Mouse (Mus musculus) thymus, adult 2 months (tissue): Measurements from ENCODE around the gene Oas1h. TPM values are rescaled to one million over a fixed set of nuclear protein-coding genes. Genes with fewer than 3 reads are reported as not detected.
A peak's percentile ranks its signal among the peaks of the same experiment; 100 is the strongest.
"Not testable (repeated sequence)": the region's sequence is repeated elsewhere in the genome, so short reads cannot be mapped to it uniquely, and the experiment has no call there.

Experiments
- DNase-seq: peaks from one replicate; pipeline ENCODE4 v3.0.0; 2021
- H3K27ac ChIP-seq: fragments of 200-500 bp; 2 replicates; pipeline ENCODE4 v1.5.1; 2012; ENCODE audit warnings: low read length, control low read depth; ENCODE audit not compliant: control insufficient read depth, insufficient read depth
- H3K27me3 ChIP-seq: fragments of 200-500 bp; 2 replicates; pipeline ENCODE4 v1.6.1; 2012; ENCODE audit warnings: mild to moderate bottlenecking, low read length, moderate library complexity, mixed read lengths; ENCODE audit not compliant: control insufficient read depth, insufficient read depth
- H3K36me3 ChIP-seq: fragments of 200-500 bp; 2 replicates; pipeline ENCODE4 v1.6.1; 2012; ENCODE audit warnings: mild to moderate bottlenecking, low read length, moderate library complexity; ENCODE audit not compliant: control insufficient read depth, insufficient read depth
- H3K4me1 ChIP-seq: fragments of 200-500 bp; replicated peaks from 2 replicates; pipeline ENCODE4 v1.6.1; 2012; ENCODE audit warnings: low read length; ENCODE audit not compliant: control insufficient read depth, insufficient read depth
- H3K4me3 ChIP-seq: fragments of 200-500 bp; 2 replicates; pipeline ENCODE4 v1.5.1; 2012; ENCODE audit warnings: mild to moderate bottlenecking, low read length, control low read depth, moderate library complexity; ENCODE audit not compliant: control insufficient read depth, insufficient read depth
- CTCF ChIP-seq: fragments of 200-500 bp; IDR thresholded peaks from 2 replicates; pipeline ENCODE4 v1.5.1; 2012; ENCODE audit warnings: mild to moderate bottlenecking, control low read depth, low read length, moderate library complexity, borderline replicate concordance; ENCODE audit not compliant: control insufficient read depth, poor library complexity, insufficient read depth; ENCODE audit errors: extremely low read depth
- POLR2A ChIP-seq: fragments of 200-500 bp; IDR thresholded peaks from 2 replicates; pipeline ENCODE4 v1.6.1; 2012; ENCODE audit warnings: mild to moderate bottlenecking, low read length, control low read depth, moderate library complexity; ENCODE audit not compliant: control insufficient read depth, poor library complexity, insufficient read depth; ENCODE audit errors: extremely low read depth
- WGBS: fragments of 180-500 bp; shearing (Covaris S2); methylation state at CpG from one replicate; pipeline ENCODE4 v1.1.7; 2018; 5-methylcytosine and 5-hydroxymethylcytosine counted together
- polyA plus RNA-seq: library from polyadenylated mRNA; depleted of rRNA; stranded (reverse); fragments of >200 nt; gene quantifications from 2 replicates; pipeline ENCODE4 v1.2.3, GENCODE M21; 2012

The Oas1h gene
- polyA plus RNA-seq, 1 experiment: 0.73 TPM

DNA sequence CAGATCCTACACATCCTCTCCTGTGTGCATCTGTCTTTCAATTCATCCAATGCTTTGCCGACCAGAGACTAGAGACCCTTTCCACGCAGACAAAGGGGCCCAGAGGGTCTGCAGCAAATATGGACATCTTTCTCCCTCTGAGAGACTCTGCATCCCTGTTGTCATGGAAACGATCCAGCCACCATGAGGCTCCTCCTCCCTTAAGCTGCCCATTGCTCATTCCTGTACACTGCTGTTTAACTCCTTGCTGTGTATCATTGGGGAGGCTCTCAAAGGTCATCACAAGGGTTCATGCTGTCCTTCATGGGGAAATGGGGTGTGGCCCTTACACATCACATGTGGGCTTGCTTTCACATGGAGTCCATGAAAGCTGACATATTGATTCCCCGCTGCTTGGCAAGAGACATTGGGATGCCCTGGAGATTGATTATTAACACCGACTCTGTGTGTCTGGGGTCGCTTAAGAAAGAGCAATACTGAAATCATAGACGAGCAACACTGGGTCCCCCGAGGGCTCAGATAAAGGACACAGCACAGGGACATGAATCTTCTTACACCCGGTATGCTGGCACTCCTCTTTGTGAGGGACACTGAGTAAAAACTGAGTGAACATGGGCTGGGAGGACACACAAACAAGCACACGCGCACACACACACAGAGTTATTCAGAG is 34.1 kb downstream of the Oas1h start:
- TF ChIP-seq CTCF: no peak
- TF ChIP-seq POLR2A: no peak
- Histone ChIP-seq H3K4me3 (no peak overlapping the region), H3K27ac (no peak overlapping the region), H3K4me1 (no peaks in the 10 kb centered on the region), H3K36me3 (no peaks in the 10 kb centered on the region), H3K27me3 (no peaks in the 10 kb centered on the region)
- no peak for DNase-seq
- 95% methylated on average over 11 of the region's 11 CpGs for WGBS

DNA sequence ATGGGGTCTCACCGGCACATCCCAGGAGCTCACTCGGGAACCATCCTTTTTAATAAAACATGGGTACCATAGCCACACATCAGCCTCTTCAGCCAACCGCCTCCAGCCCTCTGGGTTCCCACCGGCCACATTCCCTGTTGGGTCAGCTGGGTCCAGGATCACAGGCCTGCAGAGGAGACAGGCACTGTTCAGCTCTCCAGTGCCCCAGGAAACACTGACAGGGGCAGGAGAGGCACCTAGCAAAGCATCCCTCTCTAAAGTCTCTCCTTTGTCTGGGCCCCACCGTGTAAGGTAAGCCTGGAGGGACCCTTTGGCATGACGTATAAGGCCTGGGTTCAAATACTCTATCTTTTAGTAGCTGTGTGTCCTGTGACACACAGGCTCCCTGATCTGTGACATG is 37.1 kb downstream of the Oas1h start:
- TF ChIP-seq CTCF: no peak
- no peaks in the 10 kb centered on the region for H3K4me1 ChIP-seq
- no peak overlapping the region for H3K27ac ChIP-seq
- WGBS: 96% methylated on average over 6 of the region's 6 CpGs
- no peak overlapping the region for H3K4me3 ChIP-seq
- H3K27me3 ChIP-seq: no peaks in the 10 kb centered on the region
- H3K36me3 ChIP-seq: no peaks in the 10 kb centered on the region
- DNase-seq: no peak

DNA sequence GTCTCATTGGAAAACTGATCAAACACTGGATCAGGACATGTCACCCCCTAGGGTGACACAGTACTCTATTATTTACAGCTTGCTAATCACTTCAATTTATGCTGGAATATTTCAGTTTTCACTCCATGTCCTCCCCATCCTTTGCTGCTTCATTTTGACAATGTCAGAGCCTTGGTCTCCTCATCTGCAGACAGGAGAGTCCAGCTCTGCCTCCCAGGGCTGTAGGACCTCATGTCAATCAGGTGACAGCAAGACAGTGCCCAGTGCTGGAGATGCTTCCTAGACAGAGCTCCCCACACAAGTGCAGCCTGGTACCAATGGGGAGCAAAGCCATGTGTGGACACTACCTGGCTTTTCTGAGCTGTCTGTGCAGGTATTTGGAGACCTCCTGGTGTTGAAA is 37.5 kb downstream of the Oas1h start:
- no peaks in the 10 kb centered on the region for H3K36me3 ChIP-seq
- DNase-seq: no peak
- H3K4me3 ChIP-seq: no peak overlapping the region
- no peak for TF ChIP-seq CTCF
- no peak for TF ChIP-seq POLR2A
- H3K27me3 ChIP-seq: no peaks in the 10 kb centered on the region
- H3K27ac ChIP-seq: no peak overlapping the region
- H3K4me1 ChIP-seq: no peaks in the 10 kb centered on the region

DNA sequence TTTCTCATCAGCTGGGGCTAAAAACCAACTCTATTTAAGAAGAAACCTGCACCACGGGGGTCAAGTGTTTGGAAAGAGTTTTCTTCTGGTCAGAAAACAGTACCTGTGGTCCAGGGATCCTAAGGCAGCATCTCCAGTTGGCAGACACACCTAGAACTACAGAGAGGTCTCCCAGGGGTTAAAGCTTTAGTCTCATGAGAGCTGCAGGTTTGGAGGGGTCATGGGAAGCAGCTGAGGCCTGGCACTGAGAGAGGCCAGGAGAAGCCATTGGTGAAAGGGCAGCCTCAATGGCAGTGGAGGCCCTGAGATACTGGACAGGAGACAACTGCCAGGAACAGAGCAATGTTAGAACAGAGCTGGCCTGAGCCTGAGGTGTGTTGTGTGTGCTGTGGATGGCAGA is 39.4 kb downstream of the Oas1h start:
- H3K4me1 ChIP-seq: no peaks in the 10 kb centered on the region
- WGBS: 89% methylated on average over 1 of the region's 1 CpGs
- TF ChIP-seq CTCF: no peak
- TF ChIP-seq POLR2A: no peak
- H3K4me3 ChIP-seq: no peak overlapping the region
- no peaks in the 10 kb centered on the region for H3K36me3 ChIP-seq
- no peak overlapping the region for H3K27ac ChIP-seq
- no peaks in the 10 kb centered on the region for H3K27me3 ChIP-seq
- no peak for DNase-seq

DNA sequence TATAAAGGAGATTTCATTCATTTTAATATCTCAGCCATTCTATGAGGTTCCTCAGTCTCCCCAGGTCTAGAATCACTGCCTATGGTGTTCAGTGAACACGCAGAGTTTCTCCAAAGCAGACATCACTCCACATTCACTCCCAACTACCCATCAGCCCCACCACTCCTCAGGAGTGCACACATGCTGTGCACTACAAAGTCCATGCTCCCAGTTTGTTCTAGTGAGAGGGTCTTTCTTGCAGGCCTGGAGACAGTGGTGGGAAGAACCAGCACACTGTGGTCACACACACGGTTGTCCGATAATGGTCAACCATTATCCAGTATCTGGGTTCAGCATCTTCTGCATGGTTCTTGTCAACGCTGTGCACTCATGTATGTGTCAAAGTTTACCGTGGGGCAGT is 40.8 kb downstream of the Oas1h start:
- Histone ChIP-seq H3K36me3 (no peaks in the 10 kb centered on the region), H3K27ac (no peak overlapping the region), H3K4me1 (no peaks in the 10 kb centered on the region), H3K27me3 (no peaks in the 10 kb centered on the region), H3K4me3 (no peak overlapping the region)
- DNase-seq: no peak
- TF ChIP-seq POLR2A (no peak), CTCF (no peak)
- WGBS: 96% methylated on average over 5 of the region's 5 CpGs

DNA sequence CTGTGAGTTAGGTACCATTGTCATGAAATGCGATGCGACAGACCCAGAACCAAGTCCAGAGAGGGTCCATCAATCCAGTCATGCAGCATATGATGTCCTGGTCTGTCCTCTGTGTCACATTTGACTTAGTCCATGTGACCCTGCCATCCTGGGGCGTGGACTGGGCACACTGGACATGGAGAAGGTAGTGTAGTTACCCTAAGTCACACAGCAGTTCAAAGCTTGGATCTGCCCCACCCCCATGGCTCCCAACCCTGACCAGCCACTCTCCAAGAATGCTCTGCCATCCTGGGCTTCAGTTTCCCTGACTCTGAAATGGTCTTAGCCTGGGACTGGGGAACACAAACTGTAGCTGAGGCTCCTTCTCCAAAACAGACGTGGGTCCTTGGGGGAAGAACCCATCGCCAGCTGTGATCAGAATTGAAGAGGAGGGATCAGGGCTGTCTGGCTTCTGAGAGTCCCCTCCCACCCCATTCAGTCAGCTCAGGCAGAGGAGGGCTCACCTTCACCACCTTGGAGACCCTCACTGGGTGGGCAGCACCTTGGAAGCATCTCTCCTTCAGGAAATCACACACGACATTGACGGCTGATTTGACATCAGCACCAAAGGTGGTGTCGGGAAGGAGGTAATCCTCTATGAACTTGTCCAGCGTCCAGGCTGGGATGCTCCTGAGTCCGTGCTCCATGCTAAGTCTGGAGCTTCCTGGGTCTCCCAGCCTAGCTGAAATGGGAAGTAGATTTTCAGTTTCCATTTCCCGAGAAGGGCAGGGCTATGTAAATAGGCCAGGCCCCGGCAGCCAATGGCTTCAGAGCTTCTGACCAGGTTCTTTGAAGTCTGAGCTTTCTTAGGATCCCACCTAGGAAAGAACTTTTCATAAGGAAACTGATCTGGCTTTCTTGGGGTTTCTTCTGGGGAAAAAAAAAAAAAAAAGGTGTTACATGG is 45.8 kb downstream of the Oas1h start, which contains the start of gene Oas1a:
TSS of gene Oas1a (minus strand) at position 731 of the 943 bp plus-strand sequence.
- not testable (repeated sequence) for DNase-seq, H3K27me3 ChIP-seq, H3K27ac ChIP-seq, H3K36me3 ChIP-seq, H3K4me1 ChIP-seq
- peak within 1 kb of the TSS; percentile 32 for H3K4me3 ChIP-seq
- WGBS: 26% methylated on average over 10 of the region's 12 CpGs
